Mouse (Mus musculus) cerebellum, adult 2 months (tissue): ENCODE results near the gene Nt5dc3.

Source experiments
- CTCF ChIP-seq: fragments of 200-500 bp; IDR thresholded peaks from 2 replicates; pipeline ENCODE4 v1.5.1; 2011; ENCODE audit warnings: low read depth, mild to moderate bottlenecking, control low read depth, low read length, moderate library complexity, borderline replicate concordance; ENCODE audit not compliant: insufficient read depth
- POLR2A ChIP-seq: fragments of 200-500 bp; IDR thresholded peaks from 2 replicates; pipeline ENCODE4 v1.6.1; 2011; ENCODE audit warnings: low read length, control low read depth, borderline replicate concordance; ENCODE audit not compliant: insufficient read depth

DNA sequence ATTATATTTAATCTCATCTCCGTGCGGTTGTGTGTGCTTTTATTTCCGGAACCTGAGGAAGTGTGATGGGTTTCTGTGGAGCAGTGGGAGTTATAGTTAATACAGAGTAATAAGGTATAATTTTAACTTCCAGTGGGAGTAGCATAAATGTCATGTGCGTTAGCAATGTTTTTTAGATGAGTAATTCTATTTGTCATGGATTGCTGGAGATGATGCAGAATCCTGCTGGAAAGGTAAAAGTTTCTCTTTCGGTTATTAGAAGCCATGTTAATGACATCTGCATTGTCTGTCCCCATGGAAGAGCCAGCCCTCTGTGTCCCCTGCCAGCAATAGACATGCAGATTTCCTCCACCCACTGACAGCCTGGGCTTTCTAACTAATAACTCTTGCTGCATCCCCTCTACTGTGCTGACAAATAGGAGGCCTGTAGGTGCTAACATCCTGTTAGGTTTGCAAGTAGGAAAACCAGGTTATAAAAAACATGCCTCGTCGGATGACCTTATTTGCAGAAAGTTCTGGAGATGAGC is 10.4 kb downstream of the Nt5dc3 start:
- TF ChIP-seq CTCF, result no peak
- TF ChIP-seq POLR2A, result no peak
